Mouse (Mus musculus): Measurements from ENCODE around the gene Ergic1. TPM values are rescaled to one million over a fixed set of nuclear protein-coding genes. Genes with fewer than 3 reads are reported as not detected.

Ergic1 gene
- polyA plus RNA-seq, 1 experiment = 80.2 TPM

- Histone ChIP-seq H3K27ac (ENCODE audit: control insufficient read depth, insufficient read depth, low read length) (no peak overlapping the region), H3K4me3 (ENCODE audit: control insufficient read depth, insufficient read depth, low read length) (no peak overlapping the region), H3K4me1 (replicated peaks; ENCODE audit: control insufficient read depth, insufficient read depth, low read length) (no peaks in the 10 kb centered on the region), H3K36me3 (ENCODE audit: control insufficient read depth, insufficient read depth, low read length) (no peaks in the 10 kb centered on the region), H3K27me3 (ENCODE audit: control insufficient read depth, insufficient read depth, low read length) (no peaks in the 10 kb centered on the region)
- no peak for TF ChIP-seq POLR2A (IDR thresholded peaks at IDR 0.05; ENCODE audit: control insufficient read depth, extremely low read depth, insufficient read depth, low read length, poor library complexity)
- TF ChIP-seq CTCF (IDR thresholded peaks at IDR 0.05; ENCODE audit: borderline replicate concordance, control insufficient read depth, extremely low read depth, insufficient read depth, low read length, poor library complexity) = no peak
- no peak for DNase-seq
- 76% methylated on average over 3 of the region's 3 CpGs for WGBS
Observed at GRCm38 (mm10) chr17:26518306-26518705, 43.0 kb upstream of the Ergic1 start.

DNA sequence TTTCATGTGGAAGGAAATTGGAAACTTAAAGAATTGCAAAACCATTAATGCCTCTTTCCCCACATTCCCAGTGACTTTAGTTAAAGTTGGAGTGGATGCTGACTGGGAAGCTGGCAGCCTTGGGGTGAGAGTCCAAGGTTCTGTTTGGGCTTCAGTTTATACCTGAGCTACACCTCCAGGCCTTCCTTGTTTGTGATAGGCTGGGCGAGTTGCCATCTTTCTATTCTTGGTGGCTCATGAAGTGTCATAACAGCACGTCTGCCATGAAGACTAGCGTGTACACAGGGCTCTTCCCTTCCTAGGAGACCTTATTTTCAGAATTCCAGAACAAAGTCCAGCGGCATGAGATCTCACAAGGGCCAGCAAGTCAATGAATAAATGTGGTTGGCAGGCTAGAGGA, 38.6 kb upstream of the Ergic1 start:
- Histone ChIP-seq H3K4me3 (ENCODE audit: control insufficient read depth, insufficient read depth, low read length) (no peak overlapping the region), H3K27ac (ENCODE audit: control insufficient read depth, insufficient read depth, low read length) (no peak overlapping the region), H3K36me3 (ENCODE audit: control insufficient read depth, insufficient read depth, low read length) (no peaks in the 10 kb centered on the region), H3K4me1 (replicated peaks; ENCODE audit: control insufficient read depth, insufficient read depth, low read length) (no peaks in the 10 kb centered on the region), H3K27me3 (ENCODE audit: control insufficient read depth, insufficient read depth, low read length) (no peaks in the 10 kb centered on the region)
- no peak for DNase-seq
- 92% methylated on average over 4 of the region's 4 CpGs for WGBS
- TF ChIP-seq POLR2A (IDR thresholded peaks at IDR 0.05; ENCODE audit: control insufficient read depth, extremely low read depth, insufficient read depth, low read length, poor library complexity) (no peak), CTCF (IDR thresholded peaks at IDR 0.05; ENCODE audit: borderline replicate concordance, control insufficient read depth, extremely low read depth, insufficient read depth, low read length, poor library complexity) (no peak)

DNA sequence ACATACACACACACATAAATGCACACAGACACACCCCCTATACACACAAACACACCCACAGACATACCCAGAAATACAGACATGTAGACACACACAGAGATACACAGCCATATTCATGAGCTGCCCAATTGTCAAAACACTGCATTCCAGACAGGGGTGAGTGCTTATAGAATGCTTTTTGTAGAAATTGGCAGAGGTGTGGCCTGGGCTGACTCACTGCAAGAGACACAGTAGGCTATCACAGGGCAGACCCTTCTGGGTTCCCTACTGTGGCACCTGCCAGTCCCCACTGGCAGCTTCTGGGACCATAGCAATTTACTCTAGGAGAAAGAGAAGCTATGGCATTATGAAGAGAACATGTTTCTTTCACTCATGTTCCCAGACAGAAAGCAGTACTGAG, 37.0 kb upstream of the Ergic1 start:
- no peaks in the 10 kb centered on the region for H3K4me1 ChIP-seq (replicated peaks; ENCODE audit: control insufficient read depth, insufficient read depth, low read length)
- DNase-seq = no peak
- H3K27me3 ChIP-seq (ENCODE audit: control insufficient read depth, insufficient read depth, low read length) = no peaks in the 10 kb centered on the region
- H3K27ac ChIP-seq (ENCODE audit: control insufficient read depth, insufficient read depth, low read length) = no peak overlapping the region
- H3K4me3 ChIP-seq (ENCODE audit: control insufficient read depth, insufficient read depth, low read length) = no peak overlapping the region
- TF ChIP-seq CTCF (IDR thresholded peaks at IDR 0.05; ENCODE audit: borderline replicate concordance, control insufficient read depth, extremely low read depth, insufficient read depth, low read length, poor library complexity) (no peak), POLR2A (IDR thresholded peaks at IDR 0.05; ENCODE audit: control insufficient read depth, extremely low read depth, insufficient read depth, low read length, poor library complexity) (no peak)
- no peaks in the 10 kb centered on the region for H3K36me3 ChIP-seq (ENCODE audit: control insufficient read depth, insufficient read depth, low read length)

DNA sequence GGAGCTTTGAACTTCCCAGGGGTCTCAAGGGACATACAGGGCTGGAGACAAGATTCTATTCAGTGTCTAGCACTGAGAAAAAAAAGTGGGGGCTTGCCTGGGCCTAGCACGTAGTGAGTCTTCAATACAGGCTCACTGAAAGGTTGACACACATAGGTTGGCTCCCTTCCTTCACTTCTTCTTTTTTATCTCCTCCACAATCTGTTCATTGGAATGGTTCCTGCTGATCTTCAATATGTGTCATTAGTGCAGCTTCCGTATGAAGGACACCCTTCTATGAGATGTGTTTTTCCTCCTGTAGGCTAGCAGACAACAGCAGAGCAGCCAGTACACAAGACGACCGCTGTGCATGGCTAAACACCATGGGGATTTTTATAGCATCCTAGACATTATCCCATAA, 36.5 kb upstream of the Ergic1 start:
- H3K4me1 ChIP-seq (replicated peaks; ENCODE audit: control insufficient read depth, insufficient read depth, low read length) = no peaks in the 10 kb centered on the region
- no peak for TF ChIP-seq CTCF (IDR thresholded peaks at IDR 0.05; ENCODE audit: borderline replicate concordance, control insufficient read depth, extremely low read depth, insufficient read depth, low read length, poor library complexity)
- TF ChIP-seq POLR2A (IDR thresholded peaks at IDR 0.05; ENCODE audit: control insufficient read depth, extremely low read depth, insufficient read depth, low read length, poor library complexity) = no peak
- H3K36me3 ChIP-seq (ENCODE audit: control insufficient read depth, insufficient read depth, low read length) = no peaks in the 10 kb centered on the region
- no peak overlapping the region for H3K27ac ChIP-seq (ENCODE audit: control insufficient read depth, insufficient read depth, low read length)
- 94% methylated on average over 4 of the region's 4 CpGs for WGBS
- DNase-seq = no peak
- no peaks in the 10 kb centered on the region for H3K27me3 ChIP-seq (ENCODE audit: control insufficient read depth, insufficient read depth, low read length)
- H3K4me3 ChIP-seq (ENCODE audit: control insufficient read depth, insufficient read depth, low read length) = no peak overlapping the region

DNA sequence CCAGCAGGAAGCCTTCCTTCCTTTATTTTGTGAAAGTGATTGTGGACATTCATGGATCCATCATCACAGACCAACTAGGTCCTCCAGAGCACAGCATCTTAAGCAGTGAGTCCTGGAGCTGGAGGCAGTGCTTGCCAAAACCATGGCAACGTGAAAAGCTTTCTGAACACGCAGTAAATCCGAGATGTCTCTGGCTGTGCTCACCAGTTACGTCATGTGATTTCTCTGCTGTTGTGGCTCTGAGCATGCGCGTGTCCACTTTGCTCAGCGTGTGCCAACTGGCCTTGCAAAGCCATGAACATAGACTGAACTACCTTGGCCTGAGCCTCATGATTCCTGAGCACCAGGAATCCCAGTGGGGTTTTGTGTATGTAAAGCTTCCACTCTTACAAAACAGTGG, 36.0 kb upstream of the Ergic1 start:
- no peaks in the 10 kb centered on the region for H3K36me3 ChIP-seq (ENCODE audit: control insufficient read depth, insufficient read depth, low read length)
- H3K4me3 ChIP-seq (ENCODE audit: control insufficient read depth, insufficient read depth, low read length) = no peak overlapping the region
- DNase-seq = no peak
- H3K27ac ChIP-seq (ENCODE audit: control insufficient read depth, insufficient read depth, low read length) = no peak overlapping the region
- TF ChIP-seq CTCF (IDR thresholded peaks at IDR 0.05; ENCODE audit: borderline replicate concordance, control insufficient read depth, extremely low read depth, insufficient read depth, low read length, poor library complexity) (no peak), POLR2A (IDR thresholded peaks at IDR 0.05; ENCODE audit: control insufficient read depth, extremely low read depth, insufficient read depth, low read length, poor library complexity) (no peak)
- no peaks in the 10 kb centered on the region for H3K27me3 ChIP-seq (ENCODE audit: control insufficient read depth, insufficient read depth, low read length)
- 92% methylated on average over 7 of the region's 7 CpGs for WGBS
- no peaks in the 10 kb centered on the region; the same call in 1 of the 2 replicates for H3K4me1 ChIP-seq (replicated peaks; ENCODE audit: control insufficient read depth, insufficient read depth, low read length)

GRCm38 (mm10) chr17:26527291-26527690, 34.0 kb upstream of the Ergic1 start:
- no peak overlapping the region for H3K27ac ChIP-seq (ENCODE audit: control insufficient read depth, insufficient read depth, low read length)
- DNase-seq = no peak
- WGBS = 98% methylated on average over 9 of the region's 9 CpGs
- no peaks in the 10 kb centered on the region for H3K36me3 ChIP-seq (ENCODE audit: control insufficient read depth, insufficient read depth, low read length)
- H3K27me3 ChIP-seq (ENCODE audit: control insufficient read depth, insufficient read depth, low read length) = no peaks in the 10 kb centered on the region
- peaks cover 8% of the 10 kb centered on the region for H3K4me1 ChIP-seq (replicated peaks; ENCODE audit: control insufficient read depth, insufficient read depth, low read length)
- no peak for TF ChIP-seq CTCF (IDR thresholded peaks at IDR 0.05; ENCODE audit: borderline replicate concordance, control insufficient read depth, extremely low read depth, insufficient read depth, low read length, poor library complexity)
- TF ChIP-seq POLR2A (IDR thresholded peaks at IDR 0.05; ENCODE audit: control insufficient read depth, extremely low read depth, insufficient read depth, low read length, poor library complexity) = no peak
- no peak overlapping the region for H3K4me3 ChIP-seq (ENCODE audit: control insufficient read depth, insufficient read depth, low read length)

DNA sequence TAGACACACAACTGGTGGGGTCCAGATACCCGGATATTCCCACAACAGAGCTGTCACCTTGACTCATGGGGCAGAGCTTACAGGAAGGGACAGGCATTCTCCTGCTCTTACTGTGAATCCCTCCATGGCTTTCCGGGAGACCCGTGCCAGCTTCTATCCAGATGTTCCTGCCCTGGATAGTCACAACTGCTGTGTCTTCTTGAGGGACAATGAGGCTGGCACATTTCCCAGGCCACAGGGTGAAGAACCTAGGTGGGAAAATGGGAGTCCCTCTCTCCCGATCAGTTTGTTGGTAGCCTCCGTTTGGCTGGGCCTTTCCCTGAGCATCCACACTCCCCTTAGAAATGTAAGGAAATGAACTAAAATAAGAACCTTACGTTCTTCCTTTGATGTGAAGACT, 32.5 kb upstream of the Ergic1 start:
- H3K4me3 ChIP-seq (ENCODE audit: control insufficient read depth, insufficient read depth, low read length) = no peak overlapping the region
- WGBS = 90% methylated on average over 6 of the region's 6 CpGs

More for the DNA sequence above, 32.5 kb upstream of the Ergic1 start:
- Histone ChIP-seq H3K27me3 (ENCODE audit: control insufficient read depth, insufficient read depth, low read length) (no peaks in the 10 kb centered on the region), H3K27ac (ENCODE audit: control insufficient read depth, insufficient read depth, low read length) (no peak overlapping the region), H3K36me3 (ENCODE audit: control insufficient read depth, insufficient read depth, low read length) (no peaks in the 10 kb centered on the region), H3K4me1 (replicated peaks; ENCODE audit: control insufficient read depth, insufficient read depth, low read length) (peaks cover 16% of the 10 kb centered on the region)
- TF ChIP-seq CTCF (IDR thresholded peaks at IDR 0.05; ENCODE audit: borderline replicate concordance, control insufficient read depth, extremely low read depth, insufficient read depth, low read length, poor library complexity) (no peak), POLR2A (IDR thresholded peaks at IDR 0.05; ENCODE audit: control insufficient read depth, extremely low read depth, insufficient read depth, low read length, poor library complexity) (no peak)
- no peak for DNase-seq

All from thymus, adult 2 months (tissue).